Mouse (Mus musculus) kidney, adult 2 months (tissue): ENCODE results near the gene Esyt1.
"Not testable (repeated sequence)": the region's sequence is repeated elsewhere in the genome, so short reads cannot be mapped to it uniquely, and the experiment has no call there.

ENCODE experiments used
- CTCF ChIP-seq: fragments of 200-500 bp; conservative IDR thresholded peaks from 2 replicates; pipeline ENCODE4 v1.5.1; 2011; ENCODE audit warnings: low read depth, mild to moderate bottlenecking, control low read depth, low read length, moderate library complexity, mixed read lengths; ENCODE audit not compliant: insufficient read depth, insufficient read length
- POLR2A ChIP-seq: fragments of 200-500 bp; IDR thresholded peaks from one replicate; pipeline ENCODE4 v1.6.1; 2011; ENCODE audit warnings: low read depth, low read length, control low read depth

GRCm38 (mm10) chr10:128548051-128548791, 22.6 kb upstream of the Esyt1 start:
- not testable (repeated sequence) for TF ChIP-seq POLR2A, CTCF
